Mouse (Mus musculus) CH12.LX (cell line): ENCODE measurements at regions not wholly inside any gene's neighbourhood (a gene's known extent, or its start where the extent isn't known, plus 50 kb on each side); places are given as distances from the start of the nearest gene placed in this dataset.

Source experiments
- DNase-seq: peaks from one replicate; pipeline ENCODE4 v3.0.0-alpha.2; 2013; ENCODE audit errors: extremely low read depth
- H3K27ac ChIP-seq: 2 replicates; pipeline ENCODE4 v1.5.1; 2012; ENCODE audit warnings: low read depth, mild to moderate bottlenecking, control low read depth, moderate library complexity; ENCODE audit not compliant: insufficient read depth
- H3K27me3 ChIP-seq: replicated peaks from 2 replicates; pipeline ENCODE3; 2012; ENCODE audit warnings: inconsistent platforms
- H3K36me3 ChIP-seq, 2 experiments: replicated peaks in 1 of 2; 2 replicates each; pipeline versions ENCODE3 to v1.6.1; 2012; ENCODE audit warnings: inconsistent platforms in 1 of 2, low read length in 1 of 2, mild to moderate bottlenecking in 1 of 2, mixed read lengths in 1 of 2, moderate library complexity in 1 of 2; ENCODE audit not compliant: control insufficient read depth in 1 of 2, insufficient read depth in 1 of 2
- H3K4me1 ChIP-seq, 2 experiments: 2 replicates each; pipeline ENCODE4 v1.6.1; 2012; ENCODE audit warnings: inconsistent platforms in 1 of 2, moderate library complexity in 1 of 2; ENCODE audit not compliant: insufficient read depth in 2 of 2, control insufficient read depth in 1 of 2
- H3K4me2 ChIP-seq: 2 replicates; pipeline ENCODE4 v1.6.1; 2012; ENCODE audit warnings: low read depth, mild to moderate bottlenecking, control low read depth; ENCODE audit not compliant: poor library complexity, insufficient read depth, severe bottlenecking
- H3K4me3 ChIP-seq, 3 experiments: fragments of 150-350 bp in 1 of 3; sonication (generic) in 1 of 3; replicated peaks in 1 of 3; 2 replicates each; pipeline versions ENCODE3 to v1.5.1; 2011 to 2012; ENCODE audit warnings: low read depth in 2 of 3, low read length in 2 of 3, mild to moderate bottlenecking in 2 of 3, moderate library complexity in 2 of 3, control low read depth in 1 of 3, improper control_type of control experiment in 1 of 3, inconsistent platforms in 1 of 3, mixed read lengths in 1 of 3; ENCODE audit not compliant: poor library complexity in 1 of 3
- H3K79me2 ChIP-seq: replicated peaks from 2 replicates; pipeline ENCODE4 v1.6.1; 2012; ENCODE audit warnings: mild to moderate bottlenecking, moderate library complexity; ENCODE audit not compliant: control insufficient read depth, poor library complexity, insufficient read depth, severe bottlenecking; ENCODE audit errors: extremely low read depth
- H3K9ac ChIP-seq: 2 replicates; pipeline ENCODE4 v1.6.1; 2012; ENCODE audit warnings: low read depth, mild to moderate bottlenecking, control low read depth, moderate library complexity; ENCODE audit not compliant: insufficient read depth
- H3K9me3 ChIP-seq: replicated peaks from 2 replicates; pipeline ENCODE3; 2012; ENCODE audit warnings: low read length, inconsistent platforms, mixed read lengths
- BHLHE40 ChIP-seq: IDR thresholded peaks from 2 replicates; pipeline ENCODE4 v1.6.1; 2011; ENCODE audit warnings: mild to moderate bottlenecking, low read depth, low read length, improper control_type of control experiment
- CTCF ChIP-seq, 2 experiments: IDR thresholded peaks in 1 of 2; conservative IDR thresholded peaks in 1 of 2; 2 replicates each; pipeline ENCODE4 v1.5.1; 2011 to 2012; ENCODE audit warnings: low read depth in 2 of 2, low read length in 2 of 2, improper control_type of control experiment in 1 of 2, inconsistent platforms in 1 of 2, mild to moderate bottlenecking in 1 of 2, moderate library complexity in 1 of 2
- EP300 ChIP-seq: IDR thresholded peaks from 2 replicates; pipeline ENCODE4 v1.6.1; 2011; ENCODE audit warnings: low read length, improper control_type of control experiment
- ETS1 ChIP-seq: conservative IDR thresholded peaks from 2 replicates; pipeline ENCODE4 v1.6.1; 2012; ENCODE audit warnings: low read depth, mild to moderate bottlenecking, inconsistent platforms, low read length, improper control_type of control experiment, moderate library complexity
- HCFC1 ChIP-seq: IDR thresholded peaks from 2 replicates; pipeline ENCODE4 v1.6.1; 2012; ENCODE audit warnings: low read depth, mild to moderate bottlenecking, inconsistent platforms, low read length, improper control_type of control experiment
- IRF4 ChIP-seq: IDR thresholded peaks from 2 replicates; pipeline ENCODE4 v1.6.1; 2014; ENCODE audit warnings: low read depth, mild to moderate bottlenecking, inconsistent platforms, low read length, improper control_type of control experiment
- JUN ChIP-seq: IDR thresholded peaks from 2 replicates; pipeline ENCODE4 v1.6.1; 2011; ENCODE audit warnings: low read depth, mild to moderate bottlenecking, low read length, improper control_type of control experiment, moderate library complexity; ENCODE audit not compliant: insufficient read depth
- JUND ChIP-seq: conservative IDR thresholded peaks from 2 replicates; pipeline ENCODE4 v1.6.1; 2011; ENCODE audit warnings: low read depth, low read length, improper control_type of control experiment
- KAT2A ChIP-seq: IDR thresholded peaks from 2 replicates; pipeline ENCODE4 v1.6.1; 2012; ENCODE audit warnings: low read length, improper control_type of control experiment, inconsistent platforms; ENCODE audit not compliant: insufficient replicate concordance
- MAFK ChIP-seq: IDR thresholded peaks from 2 replicates; pipeline ENCODE4 v1.6.1; 2011; ENCODE audit warnings: low read length, improper control_type of control experiment; ENCODE audit not compliant: insufficient replicate concordance
- MEF2A ChIP-seq: IDR thresholded peaks from 2 replicates; pipeline ENCODE4 v1.6.1; 2014; ENCODE audit warnings: low read depth, mild to moderate bottlenecking, inconsistent platforms, low read length, improper control_type of control experiment, borderline replicate concordance
- MYC ChIP-seq: IDR thresholded peaks from 2 replicates; pipeline ENCODE4 v1.6.1; 2011; ENCODE audit warnings: low read depth, mild to moderate bottlenecking, improper control_type of control experiment, low read length
- POLR2A ChIP-seq: IDR thresholded peaks from 2 replicates; pipeline ENCODE4 v1.6.1; 2011; ENCODE audit warnings: low read depth, mild to moderate bottlenecking, improper control_type of control experiment, low read length
- POLR2AphosphoS2 ChIP-seq: IDR thresholded peaks from 2 replicates; pipeline ENCODE4 v1.6.1; 2011; ENCODE audit warnings: low read depth, low read length, improper control_type of control experiment
- RAD21 ChIP-seq: IDR thresholded peaks from 2 replicates; pipeline ENCODE4 v1.6.1; 2011; ENCODE audit warnings: low read depth, mild to moderate bottlenecking, low read length, improper control_type of control experiment, moderate library complexity
- SIN3A ChIP-seq: IDR thresholded peaks from 2 replicates; pipeline ENCODE4 v1.6.1; 2012; ENCODE audit warnings: low read length, improper control_type of control experiment, inconsistent platforms
- SMC3 ChIP-seq: IDR thresholded peaks from 2 replicates; pipeline ENCODE4 v1.6.1; 2011; ENCODE audit warnings: low read depth, low read length, improper control_type of control experiment
- TCF12 ChIP-seq: IDR thresholded peaks from 2 replicates; pipeline ENCODE4 v1.6.1; 2014; ENCODE audit warnings: low read depth, mild to moderate bottlenecking, inconsistent platforms, low read length, improper control_type of control experiment
- UBTF ChIP-seq: IDR thresholded peaks from 2 replicates; pipeline ENCODE4 v1.6.1; 2012; ENCODE audit warnings: low read depth, mild to moderate bottlenecking, inconsistent platforms, low read length, improper control_type of control experiment, moderate library complexity
- ZKSCAN1 ChIP-seq: IDR thresholded peaks from 2 replicates; pipeline ENCODE4 v1.6.1; 2012; ENCODE audit warnings: low read depth, inconsistent platforms, low read length, improper control_type of control experiment, borderline replicate concordance
- ZMIZ1 ChIP-seq: IDR thresholded peaks from 2 replicates; pipeline ENCODE4 v1.6.1; 2012; ENCODE audit warnings: low read depth, mild to moderate bottlenecking, inconsistent platforms, low read length, improper control_type of control experiment
- ZNF384 ChIP-seq: IDR thresholded peaks from 2 replicates; pipeline ENCODE4 v1.6.1; 2012; ENCODE audit warnings: low read depth, low read length, improper control_type of control experiment, inconsistent platforms
- dilution Hi-C: fragments of 300-500 bp; cut with MboI; formaldehyde crosslinking; loops from 2 replicates; pipeline ENCODE4 v1.14.3; 2020; ENCODE audit warnings: low sequenced_read_pairs; ENCODE audit not compliant: extremely low pct_unique_long_range_greater_than_20kb, extremely low pct_ligation_motif_present
- in situ Hi-C: fragments of 300-500 bp; cut with MboI; formaldehyde crosslinking; loops from 3 replicates; pipeline ENCODE4 v1.14.3; 2019; ENCODE audit warnings: low sequenced_read_pairs, low pct_ligation_motif_present, low pct_unique_long_range_greater_than_20kb, mixed read lengths

DNA sequence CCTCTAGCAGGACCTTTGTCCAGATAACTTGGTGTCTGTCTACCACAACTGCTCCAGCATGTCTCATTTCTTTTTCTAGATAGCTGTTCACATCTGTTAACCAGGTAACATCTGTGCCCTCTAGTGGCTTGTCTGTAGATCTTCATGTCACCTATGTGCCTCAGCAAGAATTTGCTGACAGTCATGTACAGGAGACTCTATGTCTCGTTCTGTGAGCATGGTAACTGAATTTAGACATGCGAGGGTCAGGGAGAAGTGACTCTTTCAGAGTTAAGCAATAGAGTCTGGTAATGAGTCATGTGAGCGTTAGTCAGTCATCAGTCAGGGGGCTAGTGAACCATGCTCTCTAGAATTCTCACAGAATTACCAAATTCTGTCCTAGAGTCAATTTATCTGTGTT is 77.0 kb downstream of the Serpinb9g start:
- no peaks in the 10 kb centered on the region for H3K27me3 ChIP-seq
- TF ChIP-seq MEF2A (no peak; the same call in 1 of the 2 replicates), ZKSCAN1 (no peak), CTCF (conservative IDR thresholded peaks at IDR 0.05 in 1 of 2, IDR thresholded peaks at IDR 0.05 in 1 of 2; ENCODE audit: low read depth in 2 of 2, low read length in 2 of 2) (peak; percentile 61 to 79; a peak in 3 of 4 replicates), RAD21 (peak; percentile 70), IRF4 (peak; percentile 91), SMC3 (peak; percentile 74), ZNF384 (no peak), JUND (peak; percentile 67), POLR2AphosphoS2 (no peak), HCFC1 (peak; percentile 28; the same call in 1 of the 2 replicates), MAFK (peak; percentile 62; the same call in 1 of the 2 replicates), EP300 (peak; percentile 70), BHLHE40 (peak; percentile 87), MYC (no peak), JUN (0 out of 2 replicates have a peak, but pooled peaks have one; percentile 26), TCF12 (peak; percentile 35; the same call in 1 of the 2 replicates), ETS1 (peak; percentile 87)
- TF ChIP-seq, all 38 proteins: peak for 12
- DNase-seq: peak; percentile 76
- in situ Hi-C loops (loop anchor here (10.0 to 25.0 kb wide), 3 partner anchors 333 to 649 kb away; partner anchors contain the start of gene Serpinb1b), dilution Hi-C loops (no loop called here)
- Histone ChIP-seq H3K9ac (no peak overlapping the region), H3K4me3 (no peak overlapping the region), H3K4me2 (no peak overlapping the region; the same call in 1 of the 2 replicates), H3K36me3 (peaks cover 0 to 14% of the 10 kb centered on the region in 2 experiments), H3K79me2 (no peaks in the 10 kb centered on the region), H3K4me1 (peaks cover 0 to 35% of the 10 kb centered on the region in 2 experiments; a peak in 2 of 4 replicates), H3K9me3 (peaks cover 14% of the 10 kb centered on the region), H3K27ac (no peak overlapping the region)

DNA sequence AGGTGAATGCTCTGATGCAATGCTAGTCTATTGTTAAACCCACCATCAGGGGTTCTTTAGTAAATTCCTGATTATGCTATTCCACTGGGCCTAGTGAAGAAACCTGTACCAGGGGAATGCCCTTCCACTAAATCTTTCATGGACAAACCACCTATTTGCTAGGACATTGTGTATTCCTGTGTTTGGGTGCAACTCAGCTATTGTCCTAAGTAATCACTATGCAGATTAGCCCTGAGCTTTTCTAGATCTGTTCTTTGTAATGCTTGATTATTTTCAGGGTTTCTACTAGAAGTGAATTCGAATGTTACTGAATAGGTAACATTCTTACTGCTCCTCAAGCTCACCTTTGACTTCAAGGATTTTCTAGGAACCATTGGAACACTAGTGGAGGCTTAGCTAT is 78.3 kb downstream of the Serpinb9g start:
- Histone ChIP-seq H3K27me3 (no peaks in the 10 kb centered on the region), H3K27ac (no peak overlapping the region), H3K79me2 (no peaks in the 10 kb centered on the region), H3K4me3 (no peak overlapping the region), H3K4me2 (no peak overlapping the region), H3K4me1 (peaks cover 4 to 40% of the 10 kb centered on the region in 2 experiments; a peak in 3 of 4 replicates), H3K9me3 (peaks cover 22% of the 10 kb centered on the region), H3K9ac (no peak overlapping the region), H3K36me3 (peaks cover 0 to 17% of the 10 kb centered on the region in 2 experiments)
- dilution Hi-C loops (no loop called here), in situ Hi-C loops (loop anchor here (10.0 to 25.0 kb wide), 3 partner anchors 332 to 651 kb away; partner anchors contain the start of gene Serpinb1b)
- TF ChIP-seq ZMIZ1 (no peak), MAFK (no peak), JUN (no peak), ZKSCAN1 (no peak), POLR2A (no peak), BHLHE40 (no peak), ETS1 (no peak), ZNF384 (no peak), SIN3A (no peak), SMC3 (no peak), KAT2A (no peak), UBTF (no peak)
- DNase-seq: no peak
